Mouse (Mus musculus) cerebellum, adult 11 months (tissue): ENCODE data around the gene Tnip3.

Experiments used
- DNase-seq: peaks from one replicate; pipeline ENCODE4 v3.0.0; 2022

Gene Tnip3

DNA sequence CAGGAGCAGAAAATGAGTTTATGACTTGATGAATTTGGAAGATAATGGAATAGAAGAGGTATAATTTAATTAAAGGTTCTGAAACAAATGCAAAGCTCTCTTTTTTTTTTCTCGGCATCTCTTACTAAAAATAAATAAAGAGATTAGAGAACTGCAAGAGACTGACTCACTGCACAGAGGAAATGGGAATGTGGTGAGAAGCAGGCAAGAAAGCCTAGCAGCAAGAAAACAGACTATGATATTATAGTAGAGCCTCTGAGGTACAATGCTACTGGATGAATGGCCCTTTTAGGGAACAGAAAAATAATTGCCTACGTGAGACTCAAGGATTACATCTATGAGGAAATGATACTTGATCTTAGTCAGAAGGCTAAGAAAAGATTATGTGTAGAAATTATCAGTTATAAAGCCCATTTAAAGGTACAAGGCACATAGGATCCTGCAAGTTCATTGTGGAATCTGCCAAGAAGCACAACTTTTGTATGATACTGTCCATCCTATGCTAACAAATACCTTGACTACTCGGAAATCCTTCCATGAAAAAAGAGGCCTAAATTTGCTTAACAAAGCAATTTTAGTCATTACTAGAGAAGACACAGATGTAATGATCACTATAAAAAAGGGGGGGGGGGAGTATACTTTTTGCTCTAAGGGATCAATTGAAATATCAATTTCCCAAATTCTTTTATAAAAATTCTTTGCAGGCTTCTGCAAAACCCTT lies 60.4 kb downstream of the Tnip3 start:
- no peak for DNase-seq

- no peak for DNase-seq
Observed at GRCm38 (mm10) chr6:65588847-65589246, 63.7 kb downstream of the Tnip3 start.

DNA sequence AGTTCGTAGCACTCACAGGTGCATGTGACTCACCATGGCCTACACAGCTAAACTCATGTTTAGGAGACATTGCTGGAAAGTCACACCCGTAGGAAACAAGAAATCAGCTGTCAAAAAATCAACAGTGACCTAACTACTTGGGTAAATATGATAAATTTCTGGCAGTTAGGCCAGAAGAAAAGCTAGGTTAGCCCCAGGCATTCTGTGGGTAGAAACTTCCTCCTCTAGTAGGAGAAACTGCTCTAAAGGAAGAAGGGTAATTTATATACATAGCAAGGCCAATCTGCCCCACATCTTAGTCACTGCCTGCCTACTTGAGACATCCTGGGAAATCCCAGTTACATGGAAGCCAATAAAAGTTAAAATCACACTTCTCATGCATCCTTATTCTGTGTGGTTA lies 64.9 kb downstream of the Tnip3 start:
- no peak for DNase-seq

DNA sequence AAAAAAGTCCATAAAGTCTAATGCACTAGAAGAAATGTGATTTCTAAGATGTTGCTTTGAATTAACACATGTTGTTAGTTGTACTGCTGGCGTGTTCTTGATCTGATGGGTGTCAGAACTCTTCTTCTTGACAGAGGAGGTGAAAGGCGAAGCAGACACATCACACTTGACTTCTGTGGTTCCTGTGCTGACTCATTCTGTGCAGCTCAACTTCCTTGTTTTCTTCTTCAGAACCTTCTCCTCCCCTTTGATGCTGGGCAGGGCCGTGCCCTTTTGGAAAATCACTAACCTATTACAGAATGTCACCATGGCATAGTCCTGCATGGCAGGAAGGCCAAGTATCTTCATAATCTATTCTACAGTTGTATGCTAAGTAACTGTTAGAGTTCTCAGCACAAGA lies 69.1 kb downstream of the Tnip3 start:
- DNase-seq, result no peak

GRCm38 (mm10) chr6:65595371-65595770 lies 70.3 kb downstream of the Tnip3 start:
- DNase-seq, result no peak

DNA sequence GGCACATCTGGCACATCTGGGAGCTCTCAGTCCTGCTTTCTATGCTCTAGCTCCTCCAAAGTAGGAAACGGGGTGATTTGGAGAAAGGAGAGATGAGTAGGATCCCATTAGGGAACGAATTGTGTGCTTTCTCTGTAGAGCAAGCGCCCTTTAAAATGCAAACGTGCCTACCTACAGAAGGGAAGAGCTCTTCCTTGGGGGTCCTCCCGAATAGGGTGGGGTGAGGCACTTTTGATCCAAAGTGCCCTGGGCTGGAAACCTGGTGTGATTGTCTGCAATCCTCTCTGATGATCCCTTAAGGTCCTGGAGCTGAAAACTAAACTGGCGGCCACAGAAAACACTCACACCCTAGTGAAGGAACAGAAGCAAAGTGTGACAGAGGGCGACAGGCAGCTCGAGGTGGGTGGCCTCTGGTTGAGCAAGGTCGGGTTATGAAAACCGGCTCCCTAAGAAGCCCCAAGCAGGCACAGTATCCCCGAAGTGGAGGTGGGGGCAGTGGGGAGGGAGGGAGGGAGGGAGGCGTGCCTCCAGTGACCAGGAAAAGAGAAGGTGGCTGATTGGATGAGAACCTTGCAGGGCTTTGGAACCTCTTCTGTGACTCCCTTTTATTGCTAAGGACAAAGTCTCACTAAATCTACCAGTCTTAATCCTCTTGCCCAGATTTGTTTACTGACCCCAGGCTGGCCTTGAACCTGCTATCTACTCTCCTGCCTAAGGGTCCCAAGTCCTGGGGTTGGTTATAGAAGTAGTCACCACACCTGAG lies 72.1 kb downstream of the Tnip3 start:
- DNase-seq, result no peak

- DNase-seq, result no peak
Observed at GRCm38 (mm10) chr6:65598522-65598921, 73.4 kb downstream of the Tnip3 start.

GRCm38 (mm10) chr6:65599865-65600739 lies 75.0 kb downstream of the Tnip3 start:
- DNase-seq, result no peak

DNA sequence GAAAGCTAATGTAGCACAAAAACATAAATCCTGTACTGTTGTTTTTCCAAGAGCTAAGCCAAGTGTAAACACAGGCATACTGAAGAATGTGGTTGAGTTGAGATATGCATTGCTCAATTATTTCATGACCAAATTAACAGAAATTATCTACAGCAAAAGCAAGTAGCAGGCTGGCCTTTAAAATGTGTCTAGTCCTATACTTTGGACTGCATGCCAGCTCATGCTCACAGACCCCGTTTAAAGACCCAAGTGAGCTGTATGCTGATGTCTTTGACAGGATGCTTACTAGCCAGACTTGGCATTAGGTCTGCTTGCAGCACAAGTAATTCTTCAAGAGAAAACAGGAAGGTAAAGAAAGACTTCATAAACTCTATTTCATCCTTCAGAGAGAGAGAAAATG lies 75.8 kb downstream of the Tnip3 start:
- no peak for DNase-seq

GRCm38 (mm10) chr6:65605778-65606177 lies 80.7 kb downstream of the Tnip3 start:
- no peak for DNase-seq

DNA sequence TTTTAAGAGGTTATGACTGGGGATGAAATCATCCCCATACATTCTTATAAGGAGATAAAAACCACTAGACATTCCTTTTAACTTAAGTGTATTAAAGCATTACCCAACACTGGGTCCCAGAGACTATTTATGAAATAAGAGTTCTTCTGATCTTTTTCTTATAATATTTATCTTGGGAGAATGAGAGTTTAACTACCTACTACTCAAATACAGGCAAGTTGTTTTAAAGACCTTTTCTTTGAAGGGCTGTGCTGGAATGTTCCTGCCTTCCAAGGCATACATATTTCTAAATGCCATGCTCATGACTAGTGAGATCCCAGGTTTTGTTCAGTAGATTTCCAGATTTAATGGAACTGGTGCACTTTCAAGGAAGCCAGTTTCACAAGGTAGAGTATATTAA lies 81.8 kb downstream of the Tnip3 start:
- DNase-seq, result no peak

GRCm38 (mm10) chr6:65611834-65612233 lies 86.7 kb downstream of the Tnip3 start:
- DNase-seq, result no peak

DNA sequence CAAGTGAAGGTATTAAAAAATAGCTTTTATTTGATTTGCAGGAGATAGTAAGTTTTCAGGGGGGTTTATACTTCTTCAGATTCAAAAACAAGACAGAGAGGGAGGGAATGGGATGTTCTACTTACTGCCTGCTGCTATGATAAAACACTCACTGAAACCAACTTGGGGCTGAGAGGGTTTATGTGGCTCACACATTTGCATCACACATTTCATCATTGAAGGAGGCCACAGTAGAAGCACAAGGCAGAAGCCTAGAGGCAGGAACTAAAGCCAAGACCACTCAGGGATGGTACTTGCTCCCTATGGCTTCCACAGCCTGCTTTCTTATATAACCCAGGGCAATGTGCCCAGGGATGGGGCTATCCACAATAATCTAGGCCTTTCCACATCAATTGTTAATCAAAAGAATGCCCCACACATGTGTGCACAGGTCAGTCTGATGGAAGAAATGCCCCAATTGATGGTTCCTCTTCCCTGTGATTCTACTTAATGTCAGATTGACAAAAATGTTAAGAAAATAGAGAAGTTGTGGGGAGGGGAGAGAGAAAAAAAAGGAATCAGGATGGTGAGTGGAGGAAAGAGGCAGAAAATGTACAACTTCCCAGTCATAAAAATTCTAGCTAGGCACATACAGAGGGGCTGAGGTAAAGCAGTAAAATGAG lies 88.9 kb downstream of the Tnip3 start:
- DNase-seq, result no peak

GRCm38 (mm10) chr6:65615641-65616040 lies 90.5 kb downstream of the Tnip3 start:
- no peak for DNase-seq

GRCm38 (mm10) chr6:65621260-65621659 lies 96.1 kb downstream of the Tnip3 start:
- no peak for DNase-seq

GRCm38 (mm10) chr6:65623016-65623715 lies 98.1 kb downstream of the Tnip3 start:
- no peak for DNase-seq

DNA sequence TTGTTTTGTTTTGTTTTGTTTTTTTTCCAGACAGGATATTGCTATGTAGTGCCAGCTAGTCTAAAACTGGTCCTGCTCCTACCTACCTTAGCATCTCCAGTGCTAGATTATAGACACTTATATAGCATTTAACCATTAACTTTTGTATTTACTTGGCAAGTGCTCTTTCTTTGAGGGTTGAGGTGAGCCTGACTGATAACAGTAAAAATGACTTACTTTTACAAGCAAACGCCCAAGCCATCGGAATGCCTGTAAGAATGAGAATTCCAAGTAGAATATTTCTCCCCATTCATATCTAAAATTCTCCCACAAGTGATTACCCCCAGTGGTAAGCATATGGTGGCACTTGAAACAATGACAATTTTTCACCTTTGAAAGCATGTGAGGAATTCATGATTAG lies 105.5 kb downstream of the Tnip3 start:
- no peak for DNase-seq

DNA sequence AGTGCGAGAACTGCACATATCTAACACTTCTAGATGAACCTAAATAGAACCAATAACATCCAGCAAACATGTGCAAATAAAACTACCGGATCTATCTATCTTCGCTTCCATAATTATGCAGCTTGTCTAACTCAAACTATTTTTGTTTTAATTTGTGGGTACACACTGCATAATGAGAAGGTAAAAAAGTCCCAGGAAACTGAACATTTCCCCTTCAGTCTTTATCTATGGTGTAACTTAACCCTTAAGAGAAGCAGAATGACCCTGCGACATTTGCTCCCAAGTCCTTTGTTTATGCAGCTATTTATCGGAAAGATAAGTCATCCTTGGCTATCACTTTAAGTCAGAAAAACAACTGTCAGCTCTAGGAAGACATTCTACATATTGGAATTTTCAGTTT lies 107.1 kb downstream of the Tnip3 start:
- no peak for DNase-seq

DNA sequence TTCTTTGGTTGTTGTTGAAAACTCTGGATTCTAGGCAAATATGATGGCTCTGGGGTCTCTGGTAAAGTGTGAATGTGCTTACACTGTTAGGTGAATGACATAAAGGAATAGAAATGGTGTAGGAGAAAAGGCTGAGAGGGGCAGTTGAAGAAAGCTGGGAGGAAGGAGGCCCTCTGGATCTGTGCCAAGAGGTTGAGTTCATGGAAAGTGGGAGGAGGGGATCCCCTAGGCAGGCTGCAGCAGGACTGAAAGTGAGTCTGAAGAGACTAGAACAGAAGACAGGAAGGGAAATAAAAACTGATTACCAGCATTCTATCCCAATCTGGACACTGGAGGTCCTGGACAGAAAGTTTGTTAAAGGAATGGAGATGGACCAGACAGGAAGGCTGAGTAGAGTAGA lies 117.3 kb downstream of the Tnip3 start:
- DNase-seq, result no peak

DNA sequence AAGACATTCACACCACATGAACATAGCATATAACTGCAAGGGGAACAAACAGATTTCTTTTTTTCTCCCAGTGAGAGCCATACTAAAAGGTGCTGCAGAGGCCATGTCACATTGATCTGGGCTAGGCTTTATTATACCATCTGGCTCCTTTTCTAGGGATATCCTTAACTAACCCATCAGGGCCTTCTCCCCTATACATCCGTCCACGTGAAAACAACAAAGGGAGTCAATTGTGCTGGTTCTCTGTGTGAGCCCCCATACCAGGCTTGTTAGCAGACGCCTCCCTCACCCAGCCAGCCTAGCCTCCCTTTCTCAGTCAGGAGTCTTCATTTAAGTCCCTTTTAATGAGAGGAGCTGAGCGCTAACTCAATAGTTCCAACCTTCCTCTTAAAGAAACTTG lies 119.0 kb downstream of the Tnip3 start:
- no peak for DNase-seq

GRCm38 (mm10) chr6:65646408-65646807 lies 121.3 kb downstream of the Tnip3 start:
- no peak for DNase-seq

DNA sequence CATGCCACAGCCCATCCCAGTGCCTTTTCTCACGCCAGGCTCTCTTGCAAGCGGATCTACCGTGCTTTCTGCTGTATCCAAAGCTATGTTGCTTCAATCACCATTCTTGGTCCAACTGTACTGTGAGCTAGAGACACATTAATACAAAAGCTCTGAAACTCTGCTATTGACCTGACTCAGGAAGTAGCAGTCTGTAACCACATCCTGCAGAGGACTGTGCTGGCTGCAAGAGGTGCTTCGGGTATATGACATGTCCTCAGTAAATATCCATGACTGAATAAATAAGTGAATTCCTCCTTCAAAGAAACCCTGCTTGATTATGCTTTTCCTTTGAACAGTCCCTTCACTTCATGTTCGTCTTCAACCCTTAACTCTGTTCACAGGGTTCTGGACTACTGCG lies 122.6 kb downstream of the Tnip3 start:
- no peak for DNase-seq
